Mouse (Mus musculus) testis, adult 2 months (tissue): ENCODE data around the gene Cdyl2.

Experiments
- CTCF ChIP-seq: fragments of 200-500 bp; IDR thresholded peaks from 2 replicates; pipeline ENCODE4 v1.5.1; 2012; ENCODE audit warnings: low read depth, mild to moderate bottlenecking, inconsistent platforms, low read length, moderate library complexity; ENCODE audit not compliant: control insufficient read depth, insufficient read depth, insufficient replicate concordance
- POLR2A ChIP-seq: fragments of 200-500 bp; IDR thresholded peaks from 2 replicates; pipeline ENCODE4 v1.6.1; 2012; ENCODE audit warnings: low read depth, mild to moderate bottlenecking, inconsistent platforms, low read length, moderate library complexity; ENCODE audit not compliant: control insufficient read depth

GRCm38 (mm10) chr8:116576732-116577131 lies 156.1 kb downstream of the Cdyl2 start:
- TF ChIP-seq POLR2A (no peak), CTCF (no peak)
